Mouse (Mus musculus): ENCODE results near the gene Hectd2.

Gene Hectd2

DNA sequence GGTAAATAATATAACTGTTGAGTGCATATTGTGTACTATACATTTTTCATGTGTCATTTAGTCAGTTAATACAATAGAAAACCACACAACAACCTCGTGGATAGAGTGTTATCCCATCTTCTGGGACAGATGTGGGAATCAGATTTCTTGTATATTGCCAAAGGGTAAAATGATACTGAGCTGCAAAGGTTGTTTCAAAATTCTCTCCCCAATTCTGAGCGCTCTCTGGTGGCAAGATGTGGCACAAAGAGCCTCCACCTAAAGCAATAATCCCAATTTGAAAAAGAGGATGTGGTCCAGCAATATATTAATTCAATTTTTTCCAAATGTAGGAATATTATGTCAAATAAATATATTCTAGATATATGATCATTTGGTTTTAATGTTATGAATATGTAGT lies 5.7 kb downstream of the Hectd2 start:
- DNase-seq (ENCODE audit: extremely low spot score, low read depth, low spot score), result no peak

DNA sequence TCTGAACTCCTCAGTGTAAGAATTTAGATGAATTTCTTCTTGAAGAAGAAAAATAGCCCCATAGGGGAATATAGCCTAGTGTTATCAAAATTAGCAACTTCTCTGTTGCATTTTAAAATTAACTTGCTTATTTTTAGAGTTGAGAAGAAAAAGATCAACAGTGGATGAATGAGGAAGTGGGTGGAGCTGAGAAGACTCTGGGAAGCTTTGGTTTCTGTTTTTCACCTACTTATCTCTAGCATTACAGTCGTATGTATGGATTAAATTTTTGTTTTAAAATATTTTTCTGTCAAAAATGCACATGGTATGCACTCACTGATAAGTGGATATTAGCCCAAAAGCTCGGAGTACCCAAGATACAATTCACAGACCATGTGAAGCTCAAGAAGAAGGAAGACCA lies 6.7 kb downstream of the Hectd2 start:
- no peak for DNase-seq (ENCODE audit: extremely low spot score, low read depth, low spot score)

DNA sequence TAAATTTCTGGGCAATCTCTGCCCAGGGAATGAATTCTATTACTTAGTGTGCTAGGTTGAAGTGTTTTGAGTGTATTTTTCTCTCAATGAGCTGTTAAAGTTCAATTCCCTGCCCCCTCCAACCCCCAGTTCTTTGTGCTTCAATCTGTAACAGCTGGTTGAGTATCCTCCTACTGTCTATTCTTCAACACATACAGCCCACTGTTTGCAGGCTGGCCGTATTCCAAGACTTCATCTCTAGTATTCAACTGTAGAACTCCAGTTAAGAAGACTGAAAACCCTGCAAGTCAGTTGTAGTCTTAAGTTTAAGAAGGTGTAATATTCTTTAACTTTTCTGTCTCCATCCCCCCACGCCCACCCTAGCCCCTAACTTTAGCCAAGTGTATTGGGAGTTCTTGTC lies 10.0 kb downstream of the Hectd2 start:
- DNase-seq (ENCODE audit: extremely low spot score, low read depth, low spot score), result no peak

DNA sequence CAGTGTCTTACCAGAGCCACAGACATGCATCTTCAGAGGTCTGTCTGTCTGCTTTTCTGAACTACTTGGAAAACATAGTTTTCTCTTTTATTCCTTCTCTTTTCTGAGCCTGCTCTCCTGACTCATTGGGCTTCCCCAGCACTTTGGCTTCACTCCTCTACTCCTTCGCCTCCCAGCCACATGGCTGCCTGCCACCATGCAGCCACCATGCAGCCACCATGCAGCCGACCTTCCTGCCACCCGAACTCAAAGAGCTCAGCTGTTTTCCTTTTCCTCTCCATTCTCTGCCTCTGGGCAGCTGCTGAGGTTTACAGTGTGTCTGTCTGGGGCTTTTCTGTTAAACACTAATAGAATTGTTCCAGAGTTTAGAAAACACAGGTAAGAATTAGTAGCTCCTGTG lies 19.5 kb downstream of the Hectd2 start:
- no peak for DNase-seq (ENCODE audit: extremely low spot score, low read depth, low spot score)

DNA sequence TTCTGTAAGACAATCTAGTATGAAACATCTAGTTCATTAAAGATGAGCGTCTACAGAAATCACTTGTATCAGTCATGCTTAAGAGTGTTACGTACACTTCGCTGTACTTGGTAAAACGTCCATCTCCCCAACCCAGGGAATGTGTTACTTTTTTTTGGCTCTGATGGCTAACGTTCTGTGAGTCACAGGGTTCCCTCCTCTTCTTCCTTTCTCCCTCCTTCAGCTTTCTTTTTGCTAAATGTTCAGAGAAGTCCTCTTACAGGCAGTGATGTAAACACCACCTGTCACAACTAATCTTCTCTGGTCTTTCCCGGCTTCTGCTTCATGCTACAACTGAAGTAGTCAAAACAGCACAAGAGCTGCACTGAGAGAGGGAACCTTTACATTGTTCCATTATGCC lies 20.7 kb downstream of the Hectd2 start:
- no peak for DNase-seq (ENCODE audit: extremely low spot score, low read depth, low spot score)

DNA sequence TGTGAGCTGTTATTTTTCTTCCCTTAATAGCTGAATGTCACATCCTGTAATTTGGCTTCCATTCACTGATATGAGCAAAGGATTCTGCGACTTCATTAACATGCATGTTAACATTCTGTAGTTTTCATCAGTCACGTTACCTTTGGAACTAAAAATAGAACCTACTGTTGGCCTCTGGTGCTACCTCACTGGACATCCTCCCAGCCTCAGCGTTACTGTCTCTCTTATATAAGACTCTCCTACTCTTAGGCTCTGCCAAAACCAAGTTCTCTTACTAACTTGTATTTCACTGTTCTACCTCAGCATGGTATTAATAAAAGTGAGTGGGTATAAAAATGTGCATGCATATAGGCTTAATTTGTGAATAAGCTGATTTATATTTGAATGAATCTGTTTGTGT lies 26.4 kb downstream of the Hectd2 start:
- no peak for DNase-seq (ENCODE audit: extremely low spot score, low read depth, low spot score)

DNA sequence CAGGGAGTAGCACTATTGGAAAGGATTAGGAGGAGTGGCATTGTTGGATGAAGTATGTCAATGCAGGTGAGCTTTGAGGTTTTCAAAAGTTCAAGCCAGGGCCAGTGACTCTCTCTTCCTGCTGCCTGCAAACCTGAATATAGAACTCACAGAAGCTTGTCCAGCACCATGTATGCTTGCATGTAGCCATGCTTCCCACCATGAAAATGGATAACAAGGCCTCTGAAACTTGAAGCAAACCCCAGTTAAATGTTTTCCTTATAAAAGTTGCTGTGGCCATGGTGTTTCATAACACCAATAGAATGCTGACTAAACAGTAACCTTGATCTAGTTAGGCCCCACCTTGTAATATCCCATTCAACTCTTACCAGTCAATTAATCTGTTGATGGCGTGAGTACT lies 27.7 kb downstream of the Hectd2 start:
- DNase-seq (ENCODE audit: extremely low spot score, low read depth, low spot score), result no peak

DNA sequence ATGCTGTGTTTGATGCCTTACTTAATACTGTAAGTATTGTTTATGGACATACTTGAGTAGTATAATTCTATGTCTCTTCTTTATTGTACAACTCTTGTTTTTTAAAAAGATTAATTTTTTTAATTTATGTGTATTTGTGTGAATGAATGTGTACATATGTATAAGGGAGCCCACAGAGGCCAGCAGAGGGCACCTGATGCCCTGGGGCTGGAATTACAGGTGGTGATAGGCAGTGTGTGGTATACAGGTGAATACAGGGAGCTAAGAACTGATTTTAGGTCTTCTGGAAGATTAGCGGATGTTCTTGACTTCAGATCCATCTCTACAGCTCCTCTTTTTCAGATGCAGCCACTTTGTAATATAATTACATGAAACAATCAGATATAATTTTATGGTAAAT lies 31.1 kb downstream of the Hectd2 start:
- DNase-seq (ENCODE audit: extremely low spot score, low read depth, low spot score), result no peak

DNA sequence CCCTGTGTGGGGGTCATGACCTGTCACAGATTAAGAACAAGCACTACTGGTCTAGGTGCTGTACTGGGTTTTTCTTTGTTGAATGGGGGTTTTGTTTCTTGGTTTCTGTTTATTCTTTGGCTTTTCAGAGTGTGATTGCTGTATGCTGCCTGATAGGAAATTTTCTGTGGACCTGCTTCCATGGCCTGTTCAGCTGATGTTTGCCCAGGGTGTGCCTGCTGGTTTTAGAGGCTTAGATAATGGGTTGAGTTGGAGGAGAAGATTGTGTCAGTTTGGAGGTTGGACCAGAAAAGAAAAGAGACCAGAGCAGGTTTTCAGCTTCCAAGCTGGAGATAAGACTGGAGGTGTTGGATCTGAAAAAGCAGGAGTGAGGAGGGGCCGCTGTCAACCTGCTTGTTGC lies 40.0 kb downstream of the Hectd2 start:
- no peak for DNase-seq (ENCODE audit: extremely low spot score, low read depth, low spot score)

DNA sequence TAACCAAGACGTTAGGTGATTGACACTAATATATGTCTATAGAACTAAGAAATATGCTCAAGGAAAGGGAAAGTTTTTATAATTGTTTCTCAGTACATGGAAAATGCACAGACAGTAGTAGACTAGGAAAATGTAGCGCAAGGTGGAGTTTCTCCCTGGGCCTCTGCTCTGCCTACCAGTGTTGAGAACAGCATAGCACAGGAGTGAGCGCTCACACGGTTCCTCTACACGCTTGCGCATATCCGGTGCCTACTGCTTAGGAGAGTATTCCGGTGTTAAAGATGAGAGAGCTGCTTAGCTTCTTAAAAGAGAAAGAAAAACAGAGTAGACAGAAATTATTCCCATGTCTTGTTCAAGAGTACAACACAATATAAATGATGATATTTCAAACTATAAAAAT lies 47.4 kb downstream of the Hectd2 start:
- DNase-seq (ENCODE audit: extremely low spot score, low read depth, low spot score), result no peak

DNA sequence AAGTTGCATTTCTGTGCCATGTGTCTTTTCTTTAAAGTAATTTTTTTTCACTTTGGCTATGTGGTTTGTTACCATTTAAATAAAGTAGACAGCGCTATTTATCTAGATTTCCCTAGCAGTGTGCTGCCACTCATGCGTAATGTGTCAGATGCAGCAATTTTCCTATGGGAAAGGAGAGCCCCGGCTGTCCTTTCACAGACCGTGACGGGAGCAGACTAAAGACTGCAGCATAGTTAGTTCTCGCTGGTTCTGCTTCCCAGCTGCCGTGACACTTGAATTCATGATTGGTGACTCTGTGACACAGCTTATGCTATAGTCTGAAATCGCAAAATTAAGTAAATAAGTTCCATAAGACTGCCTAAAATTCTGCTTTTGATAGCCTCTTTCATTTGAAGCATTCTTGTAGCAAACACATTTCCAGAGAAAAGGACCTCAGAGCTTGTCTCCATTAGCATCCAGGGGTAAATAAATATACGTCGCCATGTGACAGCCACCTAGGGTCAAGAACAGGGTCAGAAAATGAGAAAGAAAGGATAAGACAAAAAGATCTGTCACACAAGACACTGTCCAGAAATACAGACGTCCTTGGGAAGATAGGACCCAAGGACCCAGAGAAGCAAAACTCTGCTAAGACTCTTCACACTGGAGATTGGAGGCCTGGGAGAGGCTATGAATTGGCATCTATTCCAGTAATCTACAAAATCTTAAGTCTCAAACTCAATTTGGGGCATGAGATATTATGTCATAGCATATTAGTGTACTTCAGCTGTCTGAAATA lies 48.3 kb downstream of the Hectd2 start:
- DNase-seq (ENCODE audit: extremely low spot score, low read depth, low spot score), result no peak

DNA sequence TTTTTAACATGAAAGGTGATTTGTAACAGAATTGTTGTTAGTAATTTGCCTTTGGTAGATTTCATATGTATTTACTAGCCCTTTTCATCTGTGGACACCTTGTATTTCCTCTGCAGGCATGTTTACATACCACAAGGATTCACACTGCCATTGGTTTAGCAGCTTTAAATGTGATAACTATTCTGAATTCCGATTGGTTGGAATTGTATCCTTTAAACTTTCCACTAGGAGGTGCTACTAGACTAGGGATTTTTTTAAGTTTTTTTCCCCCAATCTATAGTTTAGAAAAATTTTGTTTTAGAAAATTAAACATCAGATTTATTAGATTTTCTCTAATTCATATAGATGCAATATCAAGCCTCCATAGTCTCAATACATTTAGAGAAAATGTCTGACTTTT lies 51.8 kb downstream of the Hectd2 start:
- DNase-seq (ENCODE audit: extremely low spot score, low read depth, low spot score), result no peak

DNA sequence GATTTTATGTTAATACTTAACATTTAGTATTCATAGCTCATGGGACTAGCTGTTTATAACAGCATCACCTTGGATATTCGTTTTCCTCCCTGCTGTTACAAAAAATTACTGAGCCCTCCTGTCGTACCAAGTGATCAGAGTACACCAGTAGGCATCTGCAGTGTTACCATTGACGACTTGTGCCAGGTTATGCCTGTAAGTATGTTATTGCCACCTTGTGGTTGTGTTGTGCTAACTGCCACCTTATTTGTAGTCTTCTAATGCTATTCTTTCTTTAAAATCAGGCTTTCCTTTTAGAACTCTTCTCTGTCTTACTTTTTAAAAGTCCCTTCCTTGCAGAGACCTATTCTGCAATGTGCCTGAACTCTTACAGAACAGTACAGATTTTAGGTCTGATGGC lies 54.8 kb downstream of the Hectd2 start:
- DNase-seq (ENCODE audit: extremely low spot score, low read depth, low spot score), result no peak

DNA sequence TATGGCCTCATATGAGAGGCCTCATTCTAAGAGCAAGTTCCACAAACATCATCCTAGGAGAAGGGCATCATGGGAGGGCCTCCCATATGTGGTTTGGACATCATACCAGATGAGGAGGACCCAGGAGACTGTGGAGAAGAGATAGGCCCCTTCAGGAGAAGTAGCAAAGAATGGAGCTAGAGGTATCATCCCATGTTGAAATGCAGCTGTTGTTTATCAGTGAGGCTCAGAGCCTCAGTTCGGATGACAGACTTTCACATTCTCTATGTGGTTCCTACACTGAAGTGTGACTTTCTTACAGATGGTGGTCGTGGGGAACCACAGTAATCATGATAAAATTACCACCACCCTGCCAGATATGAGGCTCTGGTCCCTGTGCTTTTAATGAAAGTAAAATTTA lies 55.9 kb downstream of the Hectd2 start:
- DNase-seq (ENCODE audit: extremely low spot score, low read depth, low spot score), result no peak

DNA sequence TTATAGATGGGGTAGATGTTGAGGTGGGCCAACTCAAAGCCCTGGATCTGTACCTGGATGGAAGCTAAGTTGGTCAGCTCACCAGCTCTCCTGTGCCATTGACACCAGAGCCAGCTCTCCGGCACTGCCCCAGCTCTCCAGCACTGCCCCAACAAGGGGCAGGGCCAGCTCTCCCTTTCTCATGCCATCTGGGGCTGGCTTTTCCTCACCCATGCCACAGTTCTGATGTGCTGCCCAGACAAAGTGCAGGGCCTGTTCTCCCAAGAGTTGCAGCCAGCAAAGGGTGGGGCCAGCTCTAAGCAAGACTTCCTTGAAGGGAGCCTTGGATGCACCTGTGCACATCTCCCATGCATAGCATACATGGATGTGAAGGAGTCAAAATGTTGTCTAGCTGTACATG lies 71.5 kb downstream of the Hectd2 start:
- no peak for DNase-seq (ENCODE audit: extremely low spot score, low read depth, low spot score)

DNA sequence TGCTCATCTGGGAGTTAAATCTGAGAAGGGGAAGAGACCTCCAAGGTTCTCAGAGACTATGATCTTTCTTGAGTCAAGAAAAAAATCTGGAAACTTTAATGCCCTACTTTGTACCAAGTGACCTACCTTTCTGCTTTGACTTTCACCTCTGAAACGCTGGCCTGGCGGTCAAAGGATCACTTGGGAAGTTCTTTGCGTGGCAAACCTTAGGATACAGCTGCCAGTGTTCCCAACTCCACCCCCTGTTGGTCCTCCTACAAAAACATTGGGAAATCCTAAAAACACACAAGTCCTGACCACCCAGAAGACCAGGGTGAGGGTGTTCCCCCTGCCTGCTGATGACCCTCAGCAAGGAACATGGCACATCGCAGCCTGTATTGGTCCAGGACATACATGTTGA lies 72.4 kb downstream of the Hectd2 start:
- no peak for DNase-seq (ENCODE audit: extremely low spot score, low read depth, low spot score)

DNA sequence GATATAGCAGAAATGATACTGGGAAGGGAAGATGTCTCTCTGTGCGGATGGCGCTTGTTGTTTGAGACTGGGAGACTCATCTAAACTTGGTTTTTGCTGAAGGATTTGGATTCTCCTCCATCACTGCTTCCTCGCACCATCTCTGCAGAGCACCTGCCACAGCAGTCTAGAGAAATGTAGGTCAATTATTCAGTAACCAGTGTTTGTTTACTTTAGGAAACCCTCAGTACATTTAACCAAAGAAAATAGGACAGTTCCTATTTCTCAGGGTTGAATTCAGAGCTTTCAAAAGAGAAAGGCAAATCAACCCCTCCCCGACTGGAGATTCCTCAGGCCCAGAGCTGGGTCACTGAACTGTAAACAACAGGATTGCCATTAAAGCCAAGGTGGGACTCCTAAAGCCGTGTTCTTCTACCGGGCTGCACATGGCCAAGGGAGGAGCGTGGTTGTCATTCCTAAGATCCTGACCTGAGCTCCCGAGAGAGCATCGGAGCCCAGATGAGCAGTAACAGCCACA lies 75.0 kb downstream of the Hectd2 start:
- DNase-seq (ENCODE audit: extremely low spot score, low read depth, low spot score), result no peak

DNA sequence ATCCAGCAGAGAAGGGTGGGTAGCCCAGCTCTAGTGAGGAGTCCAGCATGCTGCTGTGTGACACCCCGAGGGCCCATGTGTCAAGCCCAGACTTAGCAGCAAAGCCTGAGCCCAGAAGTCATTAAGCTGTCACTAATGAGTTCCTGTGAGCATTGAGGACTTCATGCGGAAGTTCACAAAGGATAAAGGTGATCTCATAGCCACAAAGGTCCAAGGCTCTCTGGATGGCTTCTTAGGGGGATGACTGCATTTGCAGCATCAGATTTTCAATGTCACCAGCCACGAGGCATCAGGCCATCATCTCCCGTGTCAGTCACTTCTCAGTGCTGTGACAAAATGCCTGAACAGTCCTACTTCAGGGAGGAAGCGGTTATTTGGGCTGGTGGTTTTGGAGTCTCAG lies 75.9 kb downstream of the Hectd2 start:
- no peak for DNase-seq (ENCODE audit: extremely low spot score, low read depth, low spot score)

DNA sequence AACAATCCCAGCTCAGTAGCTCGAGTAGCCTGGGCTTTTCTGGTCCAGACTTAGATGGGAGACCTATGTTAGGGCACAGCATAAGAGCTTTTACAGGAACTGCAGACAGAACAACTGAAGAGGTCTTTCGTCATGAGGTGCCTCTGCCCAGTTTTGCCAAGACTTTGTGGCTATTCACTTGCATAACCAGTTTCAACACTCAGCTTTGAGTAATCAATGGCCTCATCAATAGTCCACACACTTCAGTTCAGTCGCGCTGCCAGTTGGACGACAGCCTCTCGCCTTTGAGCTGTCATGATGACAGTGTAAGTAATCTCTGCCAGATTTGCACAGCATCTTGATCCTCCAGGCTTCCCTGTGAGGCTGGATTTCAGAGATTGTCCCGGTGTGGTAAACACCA lies 80.3 kb downstream of the Hectd2 start:
- DNase-seq (ENCODE audit: extremely low spot score, low read depth, low spot score), result no peak

DNA sequence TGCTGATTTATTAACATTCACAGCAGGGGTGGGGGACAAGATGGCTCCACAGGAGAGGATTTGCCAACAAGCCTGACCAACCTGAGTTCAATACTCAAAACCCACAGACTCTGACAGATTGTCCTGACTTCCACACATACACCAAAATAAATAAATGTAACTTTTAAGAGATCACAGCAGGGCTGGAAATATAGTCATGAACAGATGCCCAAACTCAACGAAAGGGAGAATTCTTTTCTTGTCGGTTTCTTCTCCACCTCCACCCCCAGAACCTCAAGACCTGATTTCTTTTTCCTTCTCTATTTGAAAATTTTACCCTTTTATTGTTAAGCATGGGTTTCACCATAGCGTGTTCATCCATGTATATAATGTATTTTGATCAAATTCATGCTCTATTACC lies 82.8 kb downstream of the Hectd2 start:
- no peak for DNase-seq (ENCODE audit: extremely low spot score, low read depth, low spot score)

DNA sequence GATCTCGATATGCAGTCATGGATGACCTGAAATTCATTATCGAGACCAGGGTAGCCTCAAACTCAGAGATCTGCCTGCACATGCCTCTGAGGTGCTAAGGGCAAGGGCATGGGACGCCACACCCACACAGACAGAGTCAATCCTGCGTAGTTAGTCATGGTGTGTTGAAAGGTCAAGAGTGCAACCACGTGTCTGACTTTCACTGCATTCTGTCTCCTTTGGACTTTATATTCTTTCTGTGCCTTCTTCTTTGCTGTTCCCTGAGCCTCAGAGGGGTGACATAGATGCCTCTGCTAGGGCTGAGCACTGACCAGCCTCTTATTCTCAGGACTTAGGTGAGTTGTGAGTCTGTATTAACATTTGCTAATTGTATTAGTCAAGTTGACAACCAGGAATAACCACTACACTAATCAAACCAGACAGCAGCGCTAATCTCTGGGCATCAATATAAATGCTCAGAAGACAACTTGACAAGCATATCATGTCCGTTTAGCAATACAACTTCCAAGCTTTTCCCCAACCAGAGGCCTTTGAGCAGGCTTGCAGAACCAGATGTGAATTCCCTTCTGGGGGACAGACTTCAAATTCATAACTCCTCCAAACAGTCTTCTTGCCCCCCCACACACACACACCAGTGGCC lies 83.6 kb downstream of the Hectd2 start:
- no peak for DNase-seq (ENCODE audit: extremely low spot score, low read depth, low spot score)

DNA sequence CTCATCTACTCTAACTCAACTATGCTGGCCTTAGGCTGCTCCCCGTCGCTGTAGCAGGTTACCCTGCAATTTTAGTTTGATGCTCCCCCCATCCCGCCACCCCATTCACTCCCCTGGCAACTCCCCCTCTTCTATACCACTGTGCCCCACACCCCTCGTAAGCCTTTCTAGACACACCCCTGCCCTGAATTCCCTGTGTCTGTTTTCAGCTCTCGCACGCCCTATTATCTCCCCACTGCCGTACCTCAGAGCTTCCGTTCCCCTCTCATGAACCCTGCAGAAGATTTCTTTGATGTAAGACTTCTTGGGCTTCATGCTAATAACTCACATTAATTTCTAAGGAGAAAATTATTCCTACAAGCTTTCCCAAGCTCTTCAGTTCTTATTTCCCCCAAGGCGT lies 84.6 kb downstream of the Hectd2 start:
- DNase-seq (ENCODE audit: extremely low spot score, low read depth, low spot score), result no peak

DNA sequence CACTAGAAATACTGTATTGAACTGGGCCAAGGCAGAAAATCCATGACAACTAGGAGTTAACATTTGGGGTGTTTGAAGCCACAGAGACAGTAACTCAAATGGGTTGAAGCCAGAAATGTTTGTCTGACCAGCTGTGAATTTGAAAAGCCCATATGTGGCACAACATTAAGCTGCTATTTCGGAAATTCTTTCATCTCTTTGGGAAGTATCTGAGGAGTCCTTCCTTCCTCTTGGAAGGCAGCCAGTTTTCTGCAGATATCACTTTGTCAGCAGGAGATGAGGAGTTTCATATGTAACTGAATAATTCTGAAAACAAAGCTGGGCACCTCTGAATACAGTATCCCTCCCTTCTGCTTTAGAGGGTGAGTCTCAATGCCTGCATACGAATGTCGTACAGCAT lies 86.7 kb downstream of the Hectd2 start:
- no peak for DNase-seq (ENCODE audit: extremely low spot score, low read depth, low spot score)
